Mouse (Mus musculus) natural killer cell, adult 2 months (primary cell): ENCODE measurements at regions not wholly inside any gene's neighbourhood (a gene's known extent, or its start where the extent isn't known, plus 50 kb on each side); places are given as distances from the start of the nearest gene placed in this dataset.

Experiments
- DNase-seq, 2 experiments: peaks; one replicate each; pipeline ENCODE4 v3.0.0; 2022; ENCODE audit warnings: low spot score in 2 of 2

- no peak for DNase-seq
Observed at GRCm38 (mm10) chr15:64618471-64618870, 199.0 kb upstream of the Gm21798 start.

GRCm38 (mm10) chr15:64621876-64622275 is 195.6 kb upstream of the Gm21798 start:
- DNase-seq, result no peak

GRCm38 (mm10) chr15:64622591-64622990 is 194.9 kb upstream of the Gm21798 start:
- no peak for DNase-seq

GRCm38 (mm10) chr15:64626359-64626758 is 191.1 kb upstream of the Gm21798 start:
- no peak for DNase-seq

- peak; percentile 24 to 43 for DNase-seq
Observed at GRCm38 (mm10) chr15:64627258-64627657, 190.2 kb upstream of the Gm21798 start.
